Mouse (Mus musculus) CH12.LX (cell line): ENCODE results near the gene Hmgcl. TPM values are rescaled to one million over a fixed set of nuclear protein-coding genes. Genes with fewer than 3 reads are reported as not detected.

Experiments
- DNase-seq: peaks from one replicate; pipeline ENCODE4 v3.0.0-alpha.2; 2013; ENCODE audit errors: extremely low read depth
- H3K27ac ChIP-seq: 2 replicates; pipeline ENCODE4 v1.5.1; 2012; ENCODE audit warnings: low read depth, mild to moderate bottlenecking, control low read depth, moderate library complexity; ENCODE audit not compliant: insufficient read depth
- H3K27me3 ChIP-seq: replicated peaks from 2 replicates; pipeline ENCODE3; 2012; ENCODE audit warnings: inconsistent platforms
- H3K36me3 ChIP-seq, 2 experiments: replicated peaks in 1 of 2; 2 replicates each; pipeline versions ENCODE3 to v1.6.1; 2012; ENCODE audit warnings: inconsistent platforms in 1 of 2, low read length in 1 of 2, mild to moderate bottlenecking in 1 of 2, mixed read lengths in 1 of 2, moderate library complexity in 1 of 2; ENCODE audit not compliant: control insufficient read depth in 1 of 2, insufficient read depth in 1 of 2
- H3K4me1 ChIP-seq, 2 experiments: 2 replicates each; pipeline ENCODE4 v1.6.1; 2012; ENCODE audit warnings: inconsistent platforms in 1 of 2, moderate library complexity in 1 of 2; ENCODE audit not compliant: insufficient read depth in 2 of 2, control insufficient read depth in 1 of 2
- H3K4me2 ChIP-seq: 2 replicates; pipeline ENCODE4 v1.6.1; 2012; ENCODE audit warnings: low read depth, mild to moderate bottlenecking, control low read depth; ENCODE audit not compliant: poor library complexity, insufficient read depth, severe bottlenecking
- H3K4me3 ChIP-seq, 3 experiments: fragments of 150-350 bp in 1 of 3; sonication (generic) in 1 of 3; replicated peaks in 1 of 3; 2 replicates each; pipeline versions ENCODE3 to v1.5.1; 2011 to 2012; ENCODE audit warnings: low read depth in 2 of 3, low read length in 2 of 3, mild to moderate bottlenecking in 2 of 3, moderate library complexity in 2 of 3, control low read depth in 1 of 3, improper control_type of control experiment in 1 of 3, inconsistent platforms in 1 of 3, mixed read lengths in 1 of 3; ENCODE audit not compliant: poor library complexity in 1 of 3
- H3K79me2 ChIP-seq: replicated peaks from 2 replicates; pipeline ENCODE4 v1.6.1; 2012; ENCODE audit warnings: mild to moderate bottlenecking, moderate library complexity; ENCODE audit not compliant: control insufficient read depth, poor library complexity, insufficient read depth, severe bottlenecking; ENCODE audit errors: extremely low read depth
- H3K9ac ChIP-seq: 2 replicates; pipeline ENCODE4 v1.6.1; 2012; ENCODE audit warnings: low read depth, mild to moderate bottlenecking, control low read depth, moderate library complexity; ENCODE audit not compliant: insufficient read depth
- H3K9me3 ChIP-seq: replicated peaks from 2 replicates; pipeline ENCODE3; 2012; ENCODE audit warnings: low read length, inconsistent platforms, mixed read lengths
- BHLHE40 ChIP-seq: IDR thresholded peaks from 2 replicates; pipeline ENCODE4 v1.6.1; 2011; ENCODE audit warnings: mild to moderate bottlenecking, low read depth, low read length, improper control_type of control experiment
- CHD1 ChIP-seq: IDR thresholded peaks from 2 replicates; pipeline ENCODE4 v1.6.1; 2012; ENCODE audit warnings: low read depth, low read length, improper control_type of control experiment, inconsistent platforms
- CHD2 ChIP-seq: IDR thresholded peaks from 2 replicates; pipeline ENCODE4 v1.6.1; 2011; ENCODE audit warnings: low read length, improper control_type of control experiment
- CTCF ChIP-seq, 2 experiments: IDR thresholded peaks in 1 of 2; conservative IDR thresholded peaks in 1 of 2; 2 replicates each; pipeline ENCODE4 v1.5.1; 2011 to 2012; ENCODE audit warnings: low read depth in 2 of 2, low read length in 2 of 2, improper control_type of control experiment in 1 of 2, inconsistent platforms in 1 of 2, mild to moderate bottlenecking in 1 of 2, moderate library complexity in 1 of 2
- E2F4 ChIP-seq: IDR thresholded peaks from 2 replicates; pipeline ENCODE4 v1.6.1; 2011; ENCODE audit warnings: low read depth, low read length, improper control_type of control experiment; ENCODE audit not compliant: insufficient replicate concordance
- ELF1 ChIP-seq: IDR thresholded peaks from 2 replicates; pipeline ENCODE4 v1.6.1; 2014; ENCODE audit warnings: low read depth, mild to moderate bottlenecking, inconsistent platforms, low read length, improper control_type of control experiment
- EP300 ChIP-seq: IDR thresholded peaks from 2 replicates; pipeline ENCODE4 v1.6.1; 2011; ENCODE audit warnings: low read length, improper control_type of control experiment
- ETS1 ChIP-seq: conservative IDR thresholded peaks from 2 replicates; pipeline ENCODE4 v1.6.1; 2012; ENCODE audit warnings: low read depth, mild to moderate bottlenecking, inconsistent platforms, low read length, improper control_type of control experiment, moderate library complexity
- GABPA ChIP-seq: IDR thresholded peaks from 2 replicates; pipeline ENCODE4 v1.6.1; 2012; ENCODE audit warnings: low read depth, low read length, improper control_type of control experiment, inconsistent platforms; ENCODE audit not compliant: insufficient replicate concordance
- HCFC1 ChIP-seq: IDR thresholded peaks from 2 replicates; pipeline ENCODE4 v1.6.1; 2012; ENCODE audit warnings: low read depth, mild to moderate bottlenecking, inconsistent platforms, low read length, improper control_type of control experiment
- IRF4 ChIP-seq: IDR thresholded peaks from 2 replicates; pipeline ENCODE4 v1.6.1; 2014; ENCODE audit warnings: low read depth, mild to moderate bottlenecking, inconsistent platforms, low read length, improper control_type of control experiment
- JUN ChIP-seq: IDR thresholded peaks from 2 replicates; pipeline ENCODE4 v1.6.1; 2011; ENCODE audit warnings: low read depth, mild to moderate bottlenecking, low read length, improper control_type of control experiment, moderate library complexity; ENCODE audit not compliant: insufficient read depth
- JUND ChIP-seq: conservative IDR thresholded peaks from 2 replicates; pipeline ENCODE4 v1.6.1; 2011; ENCODE audit warnings: low read depth, low read length, improper control_type of control experiment
- KAT2A ChIP-seq: IDR thresholded peaks from 2 replicates; pipeline ENCODE4 v1.6.1; 2012; ENCODE audit warnings: low read length, improper control_type of control experiment, inconsistent platforms; ENCODE audit not compliant: insufficient replicate concordance
- MAFK ChIP-seq: IDR thresholded peaks from 2 replicates; pipeline ENCODE4 v1.6.1; 2011; ENCODE audit warnings: low read length, improper control_type of control experiment; ENCODE audit not compliant: insufficient replicate concordance
- MAX ChIP-seq: IDR thresholded peaks from 2 replicates; pipeline ENCODE4 v1.6.1; 2011; ENCODE audit warnings: low read length, improper control_type of control experiment
- MAZ ChIP-seq: IDR thresholded peaks from 2 replicates; pipeline ENCODE4 v1.6.1; 2012; ENCODE audit warnings: low read depth, mild to moderate bottlenecking, inconsistent platforms, low read length, improper control_type of control experiment, moderate library complexity
- MEF2A ChIP-seq: IDR thresholded peaks from 2 replicates; pipeline ENCODE4 v1.6.1; 2014; ENCODE audit warnings: low read depth, mild to moderate bottlenecking, inconsistent platforms, low read length, improper control_type of control experiment, borderline replicate concordance
- MXI1 ChIP-seq: IDR thresholded peaks from 2 replicates; pipeline ENCODE4 v1.6.1; 2011; ENCODE audit warnings: mild to moderate bottlenecking, low read depth, low read length, improper control_type of control experiment
- MYC ChIP-seq: IDR thresholded peaks from 2 replicates; pipeline ENCODE4 v1.6.1; 2011; ENCODE audit warnings: low read depth, mild to moderate bottlenecking, improper control_type of control experiment, low read length
- NELFE ChIP-seq: IDR thresholded peaks from 2 replicates; pipeline ENCODE4 v1.6.1; 2011; ENCODE audit warnings: low read depth, low read length, improper control_type of control experiment
- NRF1 ChIP-seq: IDR thresholded peaks from 2 replicates; pipeline ENCODE4 v1.6.1; 2014; ENCODE audit warnings: low read depth, mild to moderate bottlenecking, inconsistent platforms, low read length, improper control_type of control experiment, moderate library complexity
- PAX5 ChIP-seq: IDR thresholded peaks from 2 replicates; pipeline ENCODE4 v1.6.1; 2012; ENCODE audit warnings: low read length, inconsistent platforms, mixed read lengths
- POLR2A ChIP-seq: IDR thresholded peaks from 2 replicates; pipeline ENCODE4 v1.6.1; 2011; ENCODE audit warnings: low read depth, mild to moderate bottlenecking, improper control_type of control experiment, low read length
- POLR2AphosphoS2 ChIP-seq: IDR thresholded peaks from 2 replicates; pipeline ENCODE4 v1.6.1; 2011; ENCODE audit warnings: low read depth, low read length, improper control_type of control experiment
- RCOR1 ChIP-seq: conservative IDR thresholded peaks from 2 replicates; pipeline ENCODE4 v1.6.1; 2012; ENCODE audit warnings: low read depth, mild to moderate bottlenecking, inconsistent platforms, low read length, improper control_type of control experiment
- SIN3A ChIP-seq: IDR thresholded peaks from 2 replicates; pipeline ENCODE4 v1.6.1; 2012; ENCODE audit warnings: low read length, improper control_type of control experiment, inconsistent platforms
- SMC3 ChIP-seq: IDR thresholded peaks from 2 replicates; pipeline ENCODE4 v1.6.1; 2011; ENCODE audit warnings: low read depth, low read length, improper control_type of control experiment
- TBP ChIP-seq: conservative IDR thresholded peaks from 2 replicates; pipeline ENCODE4 v1.6.1; 2011; ENCODE audit warnings: low read depth, low read length, improper control_type of control experiment
- UBTF ChIP-seq: IDR thresholded peaks from 2 replicates; pipeline ENCODE4 v1.6.1; 2012; ENCODE audit warnings: low read depth, mild to moderate bottlenecking, inconsistent platforms, low read length, improper control_type of control experiment, moderate library complexity
- USF1 ChIP-seq: IDR thresholded peaks from 2 replicates; pipeline ENCODE4 v1.6.1; 2014; ENCODE audit warnings: low read depth, mild to moderate bottlenecking, inconsistent platforms, low read length, improper control_type of control experiment
- ZC3H11A ChIP-seq: IDR thresholded peaks from 2 replicates; pipeline ENCODE4 v1.6.1; 2012; ENCODE audit warnings: low read depth, mild to moderate bottlenecking, inconsistent platforms, low read length, improper control_type of control experiment
- ZKSCAN1 ChIP-seq: IDR thresholded peaks from 2 replicates; pipeline ENCODE4 v1.6.1; 2012; ENCODE audit warnings: low read depth, inconsistent platforms, low read length, improper control_type of control experiment, borderline replicate concordance
- ZMIZ1 ChIP-seq: IDR thresholded peaks from 2 replicates; pipeline ENCODE4 v1.6.1; 2012; ENCODE audit warnings: low read depth, mild to moderate bottlenecking, inconsistent platforms, low read length, improper control_type of control experiment
- ZNF384 ChIP-seq: IDR thresholded peaks from 2 replicates; pipeline ENCODE4 v1.6.1; 2012; ENCODE audit warnings: low read depth, low read length, improper control_type of control experiment, inconsistent platforms
- dilution Hi-C: fragments of 300-500 bp; cut with MboI; formaldehyde crosslinking; loops from 2 replicates; pipeline ENCODE4 v1.14.3; 2020; ENCODE audit warnings: low sequenced_read_pairs; ENCODE audit not compliant: extremely low pct_unique_long_range_greater_than_20kb, extremely low pct_ligation_motif_present
- in situ Hi-C: fragments of 300-500 bp; cut with MboI; formaldehyde crosslinking; loops from 3 replicates; pipeline ENCODE4 v1.14.3; 2019; ENCODE audit warnings: low sequenced_read_pairs, low pct_ligation_motif_present, low pct_unique_long_range_greater_than_20kb, mixed read lengths
- polyA plus RNA-seq: library from polyadenylated mRNA; unstranded; fragments of >175 nt; gene quantifications from 2 replicates; pipeline ENCODE4 v1.2.1, GENCODE M21; 2012; ENCODE audit warnings: low read depth; ENCODE audit not compliant: insufficient read length
- total RNA-seq, 2 experiments: library from RNA; depleted of rRNA; stranded (reverse); fragments of 300-350 nt in 1 of 2; fragments of >200 nt in 1 of 2; gene quantifications; 2 replicates each; pipeline ENCODE4 v1.2.3; 2012 to 2014

The Hmgcl gene
- total and polyA plus RNA-seq, 3 experiments: 27.2 to 42.7 (median 39.5) TPM

DNA sequence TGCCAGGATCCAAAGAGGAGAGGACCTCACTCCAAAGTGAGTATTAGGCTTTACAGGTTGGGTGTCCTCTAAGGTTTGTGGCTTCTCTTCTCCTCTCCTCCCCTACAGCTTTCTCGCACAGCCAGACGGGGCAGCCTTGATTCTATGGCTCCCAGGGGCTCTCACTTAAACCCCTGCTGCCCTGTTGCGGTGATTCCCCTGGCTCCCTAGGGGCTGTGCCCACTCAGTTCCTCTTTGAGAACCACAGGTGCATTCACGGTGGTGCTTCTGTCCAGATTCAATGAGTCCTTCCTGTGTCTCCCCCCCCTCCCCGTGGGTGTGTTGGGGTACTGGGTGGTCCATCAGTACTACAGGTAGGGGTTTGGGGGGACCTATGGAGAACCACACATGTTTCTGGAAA, 46.2 kb upstream of the Hmgcl start (continued):
- TF ChIP-seq ZNF384 (no peak), MAFK (0 out of 2 replicates have a peak, but pooled peaks have one; percentile 50), ETS1 (peak; percentile 85), JUN (no peak), ZKSCAN1 (no peak), POLR2AphosphoS2 (no peak), SIN3A (no peak; the same call in 1 of the 2 replicates), HCFC1 (peak; percentile 34; the same call in 1 of the 2 replicates), POLR2A (peak; percentile 36; the same call in 1 of the 2 replicates), ELF1 (peak; percentile 32; the same call in 1 of the 2 replicates), ZC3H11A (no peak)

DNA sequence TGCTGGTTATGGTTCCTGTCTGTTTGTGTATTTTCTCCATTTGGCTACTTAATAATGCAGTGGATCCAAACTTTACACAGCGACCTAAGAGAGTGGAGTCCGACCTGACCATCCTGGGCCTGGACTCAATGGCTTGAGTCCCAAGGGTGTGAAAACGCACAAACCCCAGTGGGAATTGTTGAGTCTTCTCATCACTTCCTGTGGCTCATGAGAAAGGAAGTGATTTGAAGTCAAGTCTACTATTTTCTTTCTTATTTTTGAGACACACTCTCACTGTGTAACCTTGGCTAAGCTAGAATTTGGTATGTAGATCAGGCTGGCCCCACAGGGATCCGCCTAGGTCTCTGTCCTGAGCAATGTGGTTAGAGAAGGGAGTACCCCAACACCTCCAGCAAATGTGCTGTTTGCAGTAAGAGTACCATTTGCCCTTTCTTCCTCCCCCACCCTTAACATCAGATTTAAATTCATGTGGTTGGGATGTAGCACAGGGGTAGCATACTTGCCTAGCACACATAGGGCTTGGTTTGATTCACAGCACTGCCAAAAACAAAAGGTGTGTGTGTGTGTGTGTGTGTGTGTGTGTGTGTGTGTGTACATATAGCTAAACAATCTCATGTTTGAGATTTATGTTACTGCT, 43.5 kb upstream of the Hmgcl start:
- H3K79me2 ChIP-seq: no peaks in the 10 kb centered on the region
- H3K4me2 ChIP-seq: no peak overlapping the region
- H3K9me3 ChIP-seq: peaks cover 23% of the 10 kb centered on the region
- peak overlapping the region; percentile 63 for H3K27ac ChIP-seq
- H3K4me3 ChIP-seq: no peak overlapping the region
- dilution Hi-C loops (no loop called here), in situ Hi-C loops (no loop called here)
- H3K27me3 ChIP-seq: no peaks in the 10 kb centered on the region
- H3K9ac ChIP-seq: no peak overlapping the region
- peaks cover 27 to 54% of the 10 kb centered on the region in 2 experiments; a peak in 3 of 4 replicates for H3K4me1 ChIP-seq
- DNase-seq: peak; percentile 86
- H3K36me3 ChIP-seq: peaks cover 4 to 39% of the 10 kb centered on the region in 2 experiments
- TF ChIP-seq EP300 (peak; percentile 72), BHLHE40 (peak; percentile 72), MAX (no peak; the same call in none of the 2 replicates), ZNF384 (no peak), PAX5 (no peak), ETS1 (peak; percentile 60; the same call in 1 of the 2 replicates), MAFK (no peak), JUN (no peak), RCOR1 (no peak), CTCF (conservative IDR thresholded peaks at IDR 0.05 in 1 of 2, IDR thresholded peaks at IDR 0.05 in 1 of 2; ENCODE audit: low read depth in 2 of 2, low read length in 2 of 2) (no peak), TBP (no peak), NRF1 (no peak), CHD2 (peak; percentile 21; the same call in 1 of the 2 replicates), MAZ (no peak), KAT2A (0 out of 2 replicates have a peak, but pooled peaks have one; percentile 67), USF1 (no peak), MEF2A (peak; percentile 47; the same call in 1 of the 2 replicates), E2F4 (no peak), HCFC1 (0 out of 2 replicates have a peak, but pooled peaks have one; percentile 15), ZMIZ1 (no peak), SIN3A (0 out of 2 replicates have a peak, but pooled peaks have one; percentile 37), ZC3H11A (no peak), NELFE (no peak), CHD1 (no peak), IRF4 (peak; percentile 35; the same call in 1 of the 2 replicates), JUND (no peak), SMC3 (peak; percentile 14), MXI1 (no peak), POLR2AphosphoS2 (no peak), GABPA (no peak), MYC (no peak), UBTF (no peak)
